ENCODE assay signal across 11 mouse cellular contexts in the genomic region with DNA sequence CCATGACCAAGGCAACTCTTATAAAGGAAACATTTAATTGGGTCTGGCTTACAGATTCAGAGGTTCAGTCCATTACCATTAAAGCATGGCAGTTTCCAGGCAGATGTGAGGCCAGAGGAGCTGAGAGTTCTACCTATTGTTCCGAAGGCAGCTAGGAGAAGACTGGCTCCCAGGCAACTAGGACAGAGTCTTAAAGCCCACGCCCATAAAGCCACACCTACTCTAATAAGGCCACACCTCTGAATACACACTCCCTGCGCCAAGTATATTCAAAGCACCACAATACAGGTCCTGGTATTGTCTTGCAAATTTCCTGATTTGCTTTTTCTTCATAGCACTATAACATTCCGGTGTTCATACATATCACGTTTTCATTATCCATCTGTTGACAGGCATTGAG.
"Had no signal": no experiment of that assay in that cellular context is flagged by ENCODE, and none has a peak within 500 bp of the region (broad histone marks: within the 10 kb centered on the region; RNA-seq: fewer than 3 reads in every experiment).

No protein-coding gene starts in this region.

- DNase-seq: lung, adult 18-20 months; lung, embryonic 14.5 days; lung, postnatal 10 days; lung, postnatal 4 days; midbrain, embryonic 14.5 days; retina, postnatal 1 day; right cerebral cortex, adult 18-20 months; right cerebral cortex, postnatal 25 days; right cerebral cortex, postnatal 4 days; thymus, adult 2 months; thymus, postnatal 25 days had no signal
